20 mouse cellular contexts compared by ENCODE assay signal in genomic region chr15:84265141-84265540, GRCm38 (mm10). TPM values are rescaled to one million over a fixed set of nuclear protein-coding genes. Genes with fewer than 3 reads are reported as not detected.
DNase-seq lines count a peak whose midpoint lies in the region; ATAC-seq lines count a peak whose summit lies in the region.
"Had no signal": no experiment of that assay in that cellular context is flagged by ENCODE, and none has a peak within 500 bp of the region (broad histone marks: within the 10 kb centered on the region; RNA-seq: fewer than 3 reads in every experiment).

No protein-coding gene starts in this region.

- H3K4me3 ChIP-seq in forebrain, embryonic 10.5 days: no peak overlapping the region
- H3K4me3 ChIP-seq in forebrain, embryonic 16.5 days (replicated peaks; ENCODE audit: low read length): no peak overlapping the region
- no peak overlapping the region for H3K4me3 ChIP-seq in hindbrain, embryonic 10.5 days
- H3K4me3 ChIP-seq in hindbrain, embryonic 14.5 days (replicated peaks; ENCODE audit: low read length): no peak overlapping the region
- no peak overlapping the region for H3K4me3 ChIP-seq in midbrain, embryonic 16.5 days (ENCODE audit: low read depth, low read length)
- H3K4me3 ChIP-seq: liver, embryonic 12.5 days; lung, embryonic 15.5 days; neural tube, embryonic 13.5 days; stomach, embryonic 15.5 days had no signal

- ATAC-seq in forebrain, embryonic 16.5 days: no peak
- no peak for ATAC-seq in hindbrain, embryonic 14.5 days (ENCODE audit: low FRiP score)
- no peak for ATAC-seq in midbrain, embryonic 16.5 days
- ATAC-seq: CD4-positive, CD25-positive, alpha-beta regulatory T cell, adult 4 months; liver, embryonic 12.5 days had no signal

- DNase-seq in forebrain, embryonic 10.5 days (ENCODE audit: extremely low spot score, low spot score): no peak
- DNase-seq in hindbrain, embryonic 10.5 days (ENCODE audit: low spot score): no peak
- no peak for DNase-seq in hindbrain, embryonic 14.5 days (ENCODE audit: low spot score)
- DNase-seq in ovary, postnatal 36 days (ENCODE audit: low spot score): peak; percentile 45
- DNase-seq in ovary, postnatal 14 days (ENCODE audit: low spot score): no peak
- no peak for DNase-seq in liver
- DNase-seq: cerebellum, adult 2 months; heart, postnatal 10 days; kidney, adult 2 months; kidney, postnatal 14 days; right cerebral cortex, adult 18-20 months had no signal

- H3K4me2 ChIP-seq in forebrain, embryonic 16.5 days (ENCODE audit: low read length): no peak overlapping the region
- no peak overlapping the region for H3K4me2 ChIP-seq in hindbrain, embryonic 14.5 days (replicated peaks)
- H3K4me2 ChIP-seq in midbrain, embryonic 16.5 days (ENCODE audit: low read length): no peak overlapping the region
- H3K4me2 ChIP-seq: liver, embryonic 12.5 days; lung, embryonic 15.5 days; neural tube, embryonic 13.5 days; stomach, embryonic 15.5 days had no signal

- H3K27me3 ChIP-seq in forebrain, embryonic 10.5 days (ENCODE audit: poor library complexity, severe bottlenecking): peaks cover 28% of the 10 kb centered on the region
- H3K27me3 ChIP-seq in forebrain, embryonic 16.5 days (replicated peaks; ENCODE audit: control insufficient read depth, insufficient read depth, low read length): no peaks in the 10 kb centered on the region
- peaks cover 9% of the 10 kb centered on the region; the same call in 1 of the 2 replicates for H3K27me3 ChIP-seq in hindbrain, embryonic 10.5 days (ENCODE audit: insufficient read depth, poor library complexity, severe bottlenecking)
- H3K27me3 ChIP-seq in hindbrain, embryonic 14.5 days (ENCODE audit: control insufficient read depth, insufficient read depth, low read length): no peaks in the 10 kb centered on the region
- H3K27me3 ChIP-seq in midbrain, embryonic 16.5 days (ENCODE audit: control insufficient read depth, insufficient read depth, low read depth, low read length): no peaks in the 10 kb centered on the region
- H3K27me3 ChIP-seq: liver, embryonic 12.5 days; lung, embryonic 15.5 days; neural tube, embryonic 13.5 days; stomach, embryonic 15.5 days had no signal

- WGBS in forebrain, embryonic 10.5 days: 79% methylated on average over 11 of the region's 11 CpGs
- 67% methylated on average over 11 of the region's 11 CpGs for WGBS in forebrain, embryonic 16.5 days
- 64% methylated on average over 11 of the region's 11 CpGs for WGBS in hindbrain, embryonic 10.5 days
- 69% methylated on average over 11 of the region's 11 CpGs for WGBS in hindbrain, embryonic 14.5 days
- 71% methylated on average over 11 of the region's 11 CpGs for WGBS in midbrain, embryonic 16.5 days

- H3K4me1 ChIP-seq in forebrain, embryonic 10.5 days: peaks cover 30% of the 10 kb centered on the region
- peaks cover 9% of the 10 kb centered on the region for H3K4me1 ChIP-seq in forebrain, embryonic 16.5 days (replicated peaks; ENCODE audit: control insufficient read depth, insufficient read depth, low read length)
- peaks cover 45% of the 10 kb centered on the region for H3K4me1 ChIP-seq in hindbrain, embryonic 10.5 days (replicated peaks)
- peaks cover 9% of the 10 kb centered on the region; the same call in 1 of the 2 replicates for H3K4me1 ChIP-seq in hindbrain, embryonic 14.5 days (replicated peaks; ENCODE audit: control insufficient read depth, insufficient read depth, low read length)
- H3K4me1 ChIP-seq in midbrain, embryonic 16.5 days (ENCODE audit: control insufficient read depth, insufficient read depth, low read length): peaks cover 27% of the 10 kb centered on the region
- H3K4me1 ChIP-seq: lung, embryonic 15.5 days; stomach, embryonic 15.5 days had no signal

- no peaks in the 10 kb centered on the region for H3K9me3 ChIP-seq in forebrain, embryonic 10.5 days
- no peaks in the 10 kb centered on the region for H3K9me3 ChIP-seq in forebrain, embryonic 16.5 days (ENCODE audit: control insufficient read depth, low read length)
- H3K9me3 ChIP-seq in hindbrain, embryonic 10.5 days: no peaks in the 10 kb centered on the region
- H3K9me3 ChIP-seq in hindbrain, embryonic 14.5 days (ENCODE audit: control insufficient read depth, low read length): no peaks in the 10 kb centered on the region
- no peaks in the 10 kb centered on the region for H3K9me3 ChIP-seq in midbrain, embryonic 16.5 days (replicated peaks; ENCODE audit: control insufficient read depth, low read length, poor library complexity, severe bottlenecking)
- H3K9me3 ChIP-seq: liver, embryonic 12.5 days; lung, embryonic 15.5 days; neural tube, embryonic 13.5 days; stomach, embryonic 15.5 days had no signal

- no peaks in the 10 kb centered on the region for H3K36me3 ChIP-seq in forebrain, embryonic 10.5 days (replicated peaks)
- H3K36me3 ChIP-seq in forebrain, embryonic 16.5 days (ENCODE audit: control insufficient read depth, insufficient read depth): no peaks in the 10 kb centered on the region
- H3K36me3 ChIP-seq in hindbrain, embryonic 10.5 days: 0 out of 2 replicates have a peak, but pooled peaks cover 2% of the 10 kb centered on the region
- H3K36me3 ChIP-seq in hindbrain, embryonic 14.5 days (replicated peaks; ENCODE audit: control insufficient read depth, insufficient read depth): no peaks in the 10 kb centered on the region
- no peaks in the 10 kb centered on the region for H3K36me3 ChIP-seq in midbrain, embryonic 16.5 days (ENCODE audit: control insufficient read depth, insufficient read depth, low read length)
- H3K36me3 ChIP-seq: G1E; liver, embryonic 12.5 days; lung, embryonic 15.5 days; neural tube, embryonic 13.5 days; stomach, embryonic 15.5 days had no signal

- H3K9ac ChIP-seq in forebrain, embryonic 16.5 days (replicated peaks; ENCODE audit: low read depth, low read length): no peak overlapping the region
- H3K9ac ChIP-seq in hindbrain, embryonic 14.5 days: no peak overlapping the region
- H3K9ac ChIP-seq in midbrain, embryonic 16.5 days (ENCODE audit: low read depth, low read length): no peak overlapping the region
- H3K9ac ChIP-seq: liver, embryonic 12.5 days; lung, embryonic 15.5 days; neural tube, embryonic 13.5 days; stomach, embryonic 15.5 days had no signal

- peak overlapping the region; percentile 62; the same call in 1 of the 2 replicates for H3K27ac ChIP-seq in forebrain, embryonic 10.5 days
- H3K27ac ChIP-seq in forebrain, embryonic 16.5 days (ENCODE audit: low read length): no peak overlapping the region; the same call in 1 of the 2 replicates
- H3K27ac ChIP-seq in hindbrain, embryonic 10.5 days: peak overlapping the region; percentile 46
- H3K27ac ChIP-seq in hindbrain, embryonic 14.5 days: no peak overlapping the region
- H3K27ac ChIP-seq in midbrain, embryonic 16.5 days (ENCODE audit: low read length): peak overlapping the region; percentile 67
- H3K27ac ChIP-seq: liver, embryonic 12.5 days; lung, embryonic 15.5 days; macrophage; stomach, embryonic 15.5 days had no signal

RNA-seq across cellular contexts. Expression of gene Parvb, which starts 33.3 kb away (rescaled TPM):
- 3.3 and 4.4 TPM in 2 replicates for polyA plus RNA-seq in forebrain, embryonic 10.5 days (2016; fragmentation: Nextera tagmentation; extraction: Ambion mirVana)
- polyA plus RNA-seq in forebrain, embryonic 16.5 days (2015; fragmentation: Nextera tagmentation; extraction: Ambion mirVana): 2.2 and 2.8 TPM in 2 replicates
- 7.1 and 7.6 TPM in 2 replicates for polyA plus RNA-seq in hindbrain, embryonic 10.5 days (2016; fragmentation: Nextera tagmentation; extraction: Ambion mirVana)
- polyA plus RNA-seq in hindbrain, embryonic 14.5 days (2014; fragmentation: Nextera tagmentation; extraction: Ambion mirVana): 4.1 and 5.1 TPM in 2 replicates
- 4.3 and 4.7 TPM in 2 replicates for polyA plus RNA-seq in midbrain, embryonic 16.5 days (2015; fragmentation: Nextera tagmentation; extraction: Ambion mirVana)

RNA-seq across cellular contexts. Expression of gene Parvg, which starts 58.7 kb away (rescaled TPM):
- polyA plus RNA-seq in forebrain, embryonic 10.5 days (2016; fragmentation: Nextera tagmentation; extraction: Ambion mirVana): 1.0 TPM in 2 replicates
- polyA plus RNA-seq in forebrain, embryonic 16.5 days (2015; fragmentation: Nextera tagmentation; extraction: Ambion mirVana): 0.84 and 1.0 TPM in 2 replicates
- polyA plus RNA-seq in hindbrain, embryonic 10.5 days (2016; fragmentation: Nextera tagmentation; extraction: Ambion mirVana): 1.1 TPM in 2 replicates
- polyA plus RNA-seq in hindbrain, embryonic 14.5 days (2014; fragmentation: Nextera tagmentation; extraction: Ambion mirVana): 0.44 and 0.55 TPM in 2 replicates
- 1.0 and 1.1 TPM in 2 replicates for polyA plus RNA-seq in midbrain, embryonic 16.5 days (2015; fragmentation: Nextera tagmentation; extraction: Ambion mirVana)

Comparison
In these comparisons a context has a peak if more than half of its experiments do, and no peak if none do; other contexts are left out.
1. H3K27ac ChIP-seq: peak in forebrain, embryonic 10.5 days (single experiment), hindbrain, embryonic 10.5 days (single experiment) and midbrain, embryonic 16.5 days (single experiment); none in forebrain, embryonic 16.5 days (single experiment) and hindbrain, embryonic 14.5 days (single experiment).